Mouse (Mus musculus) heart, adult 2 months (tissue): ENCODE results near the gene Gm13941.

Experiments used
- CTCF ChIP-seq: fragments of 200-600 bp; IDR thresholded peaks from 2 replicates; pipeline ENCODE4 v1.8.1; 2022; ENCODE audit warnings: antibody characterized with exemption, mild to moderate bottlenecking, moderate library complexity
- EP300 ChIP-seq: fragments of 200-500 bp; IDR thresholded peaks from 2 replicates; pipeline ENCODE4 v1.6.1; 2011; ENCODE audit warnings: low read depth, low read length, control low read depth; ENCODE audit not compliant: insufficient read depth
- POLR2A ChIP-seq: fragments of 200-500 bp; IDR thresholded peaks from 2 replicates; pipeline ENCODE4 v1.6.1; 2011; ENCODE audit warnings: mild to moderate bottlenecking, low read depth, low read length, control low read depth; ENCODE audit not compliant: insufficient read depth

DNA sequence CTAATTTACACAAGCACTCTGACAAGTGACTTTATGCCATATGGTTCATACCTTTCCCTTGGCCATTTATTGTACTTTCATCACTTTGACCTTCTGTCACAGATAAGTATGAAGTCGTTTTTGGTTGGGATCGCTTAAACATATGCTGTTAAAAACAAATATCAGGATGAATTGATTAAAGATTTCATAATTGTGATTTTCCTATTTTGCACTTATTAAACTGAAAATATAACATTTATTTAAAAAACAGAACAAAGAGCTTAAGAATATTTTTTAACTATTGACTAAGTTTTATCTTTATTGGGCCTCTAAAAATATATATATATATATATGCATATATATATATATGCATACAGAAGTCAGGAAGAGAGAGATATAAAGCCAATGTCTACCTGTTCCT is 47.1 kb upstream of the Gm13941 start, which contains the start of gene Gm15130:
- TF ChIP-seq CTCF: no peak
- TF ChIP-seq POLR2A: no peak
- no peak for TF ChIP-seq EP300
